Mouse (Mus musculus): ENCODE measurements around the gene Rpusd4.

DNA sequence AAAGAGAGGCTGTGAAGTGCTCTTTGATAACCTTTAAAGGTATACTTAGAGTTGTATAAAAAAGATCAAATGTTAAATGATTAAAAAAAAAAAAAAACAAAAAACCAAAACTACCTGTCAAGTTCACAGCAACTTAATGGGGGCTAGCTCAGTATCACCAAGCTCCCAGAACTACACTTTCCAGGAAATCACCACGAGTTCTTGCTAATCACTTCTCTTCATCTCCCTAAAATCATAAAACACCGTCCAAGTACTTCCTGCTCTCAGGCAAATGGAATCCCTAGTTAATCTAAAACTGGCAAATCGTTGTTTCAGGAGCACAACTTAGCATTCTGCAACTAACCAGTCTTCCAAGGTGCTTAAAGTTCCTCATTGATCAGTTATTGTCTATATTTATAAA lies 3.2 kb upstream of the Rpusd4 start:
- TF ChIP-seq POLR2A (IDR thresholded peaks at IDR 0.05; ENCODE audit: borderline replicate concordance, control insufficient read depth, low read depth, low read length) = no peak
- TF ChIP-seq CTCF (IDR thresholded peaks at IDR 0.05; ENCODE audit: control insufficient read depth, insufficient read depth, low read length) = no peak

Measured in bone marrow, adult 2 months (tissue).